ENCODE assay signal across 9 mouse cellular contexts in genomic region chr12:5136300-5136699, GRCm38 (mm10).
DNase-seq lines count a peak whose midpoint lies in the region; ATAC-seq and TF ChIP-seq lines count a peak whose summit lies in the region.
"Had no signal": no experiment of that assay in that cellular context is flagged by ENCODE, and none has a peak within 500 bp of the region (broad histone marks: within the 10 kb centered on the region; RNA-seq: fewer than 3 reads in every experiment).

No protein-coding gene starts in this region.

- no peak overlapping the region for H3K27ac ChIP-seq in forebrain, embryonic 10.5 days
- H3K27ac ChIP-seq in intestine, embryonic 14.5 days (ENCODE audit: low read depth) = no peak overlapping the region
- H3K27ac ChIP-seq in liver, embryonic 14.5 days = no peak overlapping the region
- no peak overlapping the region for H3K27ac ChIP-seq in neural tube, embryonic 15.5 days (replicated peaks)
- H3K27ac ChIP-seq: macrophage had no signal

- no peaks in the 10 kb centered on the region for H3K27me3 ChIP-seq in forebrain, embryonic 10.5 days (ENCODE audit: poor library complexity, severe bottlenecking)
- H3K27me3 ChIP-seq in intestine, embryonic 14.5 days (replicated peaks; ENCODE audit: control insufficient read depth, insufficient read depth, low read length) = no peaks in the 10 kb centered on the region
- H3K27me3 ChIP-seq in liver, embryonic 14.5 days (ENCODE audit: control insufficient read depth, insufficient read depth, low read length) = no peaks in the 10 kb centered on the region
- H3K27me3 ChIP-seq in neural tube, embryonic 15.5 days (replicated peaks) = no peaks in the 10 kb centered on the region

- WGBS in forebrain, embryonic 10.5 days = 18% methylated on average over 4 of the region's 4 CpGs
- WGBS in intestine, embryonic 14.5 days = 34% methylated on average over 4 of the region's 4 CpGs
- WGBS in liver, embryonic 14.5 days (ENCODE audit: insufficient replicate concordance) = 22% methylated on average over 4 of the region's 4 CpGs
- 25% methylated on average over 4 of the region's 4 CpGs for WGBS in neural tube, embryonic 15.5 days

- TF ChIP-seq EP300 in liver, embryonic 14.5 days (IDR thresholded peaks at IDR 0.05; ENCODE audit: low read depth) = no peak

- ATAC-seq in intestine, embryonic 14.5 days (replicated peaks; ENCODE audit: low FRiP score, low TSS enrichment, low read depth) = no peak
- no peak for ATAC-seq in liver, embryonic 14.5 days (ENCODE audit: insufficient read depth)
- 0 out of 2 replicates have a peak, but pooled peaks have one; percentile 53 for ATAC-seq in neural tube, embryonic 15.5 days (ENCODE audit: low FRiP score)
- ATAC-seq in monocyte, adult 5-6 weeks (replicated peaks; ENCODE audit: insufficient number of reproducible peaks, low FRiP score, low TSS enrichment, poor library complexity, severe bottlenecking) = no peak

- no peaks in the 10 kb centered on the region for H3K9me3 ChIP-seq in forebrain, embryonic 10.5 days
- no peaks in the 10 kb centered on the region for H3K9me3 ChIP-seq in intestine, embryonic 14.5 days (ENCODE audit: control insufficient read depth, low read length)
- no peaks in the 10 kb centered on the region for H3K9me3 ChIP-seq in liver, embryonic 14.5 days (ENCODE audit: control insufficient read depth, low read length)
- no peaks in the 10 kb centered on the region for H3K9me3 ChIP-seq in neural tube, embryonic 15.5 days (replicated peaks)

- peak; percentile 91 for TF ChIP-seq CTCF in liver, embryonic 14.5 days (IDR thresholded peaks at IDR 0.05; ENCODE audit: low read depth)

- DNase-seq in urinary bladder, postnatal 14 days (ENCODE audit: low spot score) = peak; percentile 31
- no peak for DNase-seq in urinary bladder, adult 2 months (ENCODE audit: low spot score)
- peak; percentile 46 for DNase-seq in c-Kit-positive CD71-negative TER-119-negative erythroid progenitor cells, embryonic 14.5 days (ENCODE audit: low read depth)
- peak; percentile 68 for DNase-seq in forebrain, embryonic 10.5 days (ENCODE audit: extremely low spot score, low spot score)
- peak; percentile 71 for DNase-seq in intestine, embryonic 14.5 days (ENCODE audit: low spot score)
- peak in 2 of 3 experiments; percentile 13 to 20 for DNase-seq in liver, embryonic 14.5 days (ENCODE audit: low read depth in 3 of 3, low spot score in 3 of 3)

- peaks cover 28% of the 10 kb centered on the region for H3K4me1 ChIP-seq in forebrain, embryonic 10.5 days
- H3K4me1 ChIP-seq in intestine, embryonic 14.5 days (replicated peaks; ENCODE audit: control insufficient read depth, insufficient read depth, low read length) = 0 out of 2 replicates have a peak, but pooled peaks cover 4% of the 10 kb centered on the region
- H3K4me1 ChIP-seq in liver, embryonic 14.5 days (replicated peaks; ENCODE audit: control insufficient read depth in 2 of 2, insufficient read depth in 2 of 2, low read length in 1 of 2) = no peaks in the 10 kb centered on the region
- peaks cover 6% of the 10 kb centered on the region; the same call in 1 of the 2 replicates for H3K4me1 ChIP-seq in neural tube, embryonic 15.5 days

- no peak overlapping the region for H3K4me3 ChIP-seq in forebrain, embryonic 10.5 days
- no peak overlapping the region for H3K4me3 ChIP-seq in intestine, embryonic 14.5 days (ENCODE audit: low read depth, low read length)
- no peak overlapping the region for H3K4me3 ChIP-seq in liver, embryonic 14.5 days (ENCODE audit: insufficient read depth in 1 of 2, low read depth in 2 of 2, low read length in 2 of 2)
- no peak overlapping the region for H3K4me3 ChIP-seq in neural tube, embryonic 15.5 days (replicated peaks)

- H3K36me3 ChIP-seq in forebrain, embryonic 10.5 days (replicated peaks) = peaks cover 6% of the 10 kb centered on the region
- H3K36me3 ChIP-seq in intestine, embryonic 14.5 days (ENCODE audit: control insufficient read depth, insufficient read depth, low read length) = peaks cover 11% of the 10 kb centered on the region; the same call in 1 of the 2 replicates
- H3K36me3 ChIP-seq in liver, embryonic 14.5 days (replicated peaks; ENCODE audit: control insufficient read depth, insufficient read depth, low read depth) = no peaks in the 10 kb centered on the region
- H3K36me3 ChIP-seq in neural tube, embryonic 15.5 days = peaks cover 14% of the 10 kb centered on the region

- no peak overlapping the region for H3K4me2 ChIP-seq in intestine, embryonic 14.5 days (ENCODE audit: low read length)
- no peak overlapping the region for H3K4me2 ChIP-seq in liver, embryonic 14.5 days (ENCODE audit: low read depth)
- no peak overlapping the region for H3K4me2 ChIP-seq in neural tube, embryonic 15.5 days

- H3K9ac ChIP-seq in intestine, embryonic 14.5 days (ENCODE audit: low read length) = no peak overlapping the region
- no peak overlapping the region for H3K9ac ChIP-seq in liver, embryonic 14.5 days (replicated peaks)
- H3K9ac ChIP-seq in neural tube, embryonic 15.5 days (replicated peaks) = no peak overlapping the region
